Mouse (Mus musculus): ENCODE measurements around the gene C330021F23Rik.

The C330021F23Rik gene

DNA sequence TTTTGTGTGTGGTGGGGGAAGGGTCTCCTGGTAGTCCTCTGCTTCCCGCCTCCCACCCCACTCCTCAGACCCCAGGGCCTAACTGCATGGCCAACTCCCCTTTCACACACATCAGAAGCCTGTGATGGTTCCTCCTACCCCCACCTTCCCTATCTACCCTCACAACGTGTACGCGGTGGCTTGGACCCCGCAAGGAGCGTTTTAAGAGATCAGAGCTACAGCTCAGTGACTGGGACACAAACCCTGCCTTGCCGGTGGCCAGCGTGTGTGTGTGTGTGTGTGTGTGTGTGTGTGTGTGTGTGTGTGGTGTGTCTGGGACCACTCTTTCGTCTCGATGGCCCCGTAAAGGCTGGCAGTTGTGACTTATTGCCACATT, 20.5 kb downstream of the C330021F23Rik start:
- DNase-seq = peak; percentile 36 to 52

DNA sequence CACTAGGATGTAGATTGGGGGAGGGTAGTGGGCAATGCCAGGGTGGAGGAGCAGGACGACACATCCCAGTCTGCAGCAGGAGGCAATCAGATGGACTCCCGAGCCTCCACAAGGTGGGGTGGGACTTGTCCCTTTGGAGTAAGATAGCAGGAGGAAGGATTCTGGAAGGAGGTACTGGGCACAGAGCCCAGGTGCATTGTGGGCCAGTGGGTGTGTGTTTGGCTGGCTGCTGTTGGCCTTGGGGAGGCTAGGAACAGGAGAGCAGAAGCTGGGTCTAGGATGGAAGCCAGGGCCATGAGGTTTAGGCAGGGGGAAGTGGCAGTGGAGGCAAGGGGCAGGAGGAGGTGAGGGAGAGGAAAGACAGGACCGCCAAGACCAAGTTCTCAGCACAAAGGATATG, 25.7 kb downstream of the C330021F23Rik start:
- DNase-seq = peak; percentile 65 to 69

DNA sequence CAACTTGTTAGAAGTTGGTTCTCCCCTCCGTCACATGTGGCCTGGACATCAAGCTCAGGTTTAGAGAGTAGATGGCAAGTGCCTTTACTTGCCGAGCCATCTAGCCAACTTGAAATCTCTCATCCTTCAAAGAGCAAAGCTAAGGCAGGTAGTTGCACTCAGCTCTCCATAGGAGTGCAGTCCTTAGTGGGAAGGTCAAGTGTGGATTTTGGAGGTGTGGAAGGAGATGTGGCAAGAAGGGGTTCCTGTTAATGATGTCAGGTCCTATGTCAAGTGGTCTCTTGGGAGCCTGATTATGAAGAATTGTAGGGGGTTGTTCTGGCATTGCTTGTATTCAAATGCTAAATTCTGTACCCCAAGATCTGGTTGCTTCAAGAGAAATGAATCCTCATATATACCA, 26.7 kb downstream of the C330021F23Rik start:
- no peak for DNase-seq

DNA sequence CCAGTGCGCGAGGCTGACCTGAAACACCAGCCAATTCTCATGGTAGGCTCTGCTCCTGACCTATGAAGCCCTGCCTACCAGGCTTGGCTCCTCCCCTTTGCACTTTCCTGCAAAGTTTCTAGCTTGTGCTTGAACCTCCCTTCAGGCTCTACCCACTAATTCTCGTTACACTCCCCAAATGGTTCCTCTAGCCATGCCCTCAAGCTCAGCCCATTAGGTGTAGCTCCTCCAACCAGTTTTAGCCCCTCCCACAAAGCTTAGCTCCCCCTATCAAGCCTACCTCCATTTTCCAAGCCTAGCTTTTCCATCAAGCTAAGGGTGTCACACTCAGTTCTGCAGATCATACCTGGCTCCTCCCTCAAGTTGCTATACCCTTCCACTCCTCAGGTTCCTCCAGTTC, 30.3 kb downstream of the C330021F23Rik start:
- DNase-seq = no peak

DNA sequence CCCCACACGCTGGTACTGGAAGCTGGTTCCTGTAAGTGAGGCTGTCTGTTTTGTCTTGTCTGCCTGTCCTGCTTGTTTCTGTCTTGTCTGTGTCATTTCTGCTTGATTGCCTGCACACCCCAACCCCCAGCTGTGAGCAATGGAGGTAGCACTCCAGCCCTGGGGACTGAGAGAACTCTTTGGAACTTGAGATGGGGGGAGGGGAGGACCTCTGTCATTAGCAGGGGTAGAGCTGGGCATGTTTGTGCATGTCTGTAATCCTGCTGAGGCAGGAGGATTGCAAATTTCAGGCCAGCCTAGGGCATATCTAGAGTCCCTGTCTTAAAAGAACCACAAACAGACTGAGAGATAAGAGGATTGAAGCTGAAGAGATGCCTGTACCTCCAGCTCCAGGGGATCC, 31.4 kb downstream of the C330021F23Rik start:
- no peak for DNase-seq

DNA sequence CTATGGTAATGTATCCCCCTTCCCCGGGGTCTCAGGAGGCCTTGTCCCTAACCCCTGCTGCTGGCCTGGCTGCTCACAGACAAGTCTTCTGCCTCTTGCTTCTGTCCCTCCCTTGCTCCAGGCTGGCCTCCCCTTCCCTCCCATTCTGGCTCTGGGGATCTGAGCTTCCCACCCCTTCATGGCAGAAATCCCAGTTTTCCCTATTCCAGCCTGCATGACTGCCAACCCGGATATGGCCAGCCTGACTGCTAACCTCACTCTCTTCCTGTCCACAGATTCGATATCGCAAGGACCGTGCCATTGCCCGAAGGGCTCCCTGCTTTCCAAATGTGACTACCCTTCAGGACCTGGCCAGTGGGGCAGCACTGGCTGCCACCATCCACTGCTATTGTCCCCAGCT, 32.6 kb downstream of the C330021F23Rik start:
- DNase-seq = no peak

DNA sequence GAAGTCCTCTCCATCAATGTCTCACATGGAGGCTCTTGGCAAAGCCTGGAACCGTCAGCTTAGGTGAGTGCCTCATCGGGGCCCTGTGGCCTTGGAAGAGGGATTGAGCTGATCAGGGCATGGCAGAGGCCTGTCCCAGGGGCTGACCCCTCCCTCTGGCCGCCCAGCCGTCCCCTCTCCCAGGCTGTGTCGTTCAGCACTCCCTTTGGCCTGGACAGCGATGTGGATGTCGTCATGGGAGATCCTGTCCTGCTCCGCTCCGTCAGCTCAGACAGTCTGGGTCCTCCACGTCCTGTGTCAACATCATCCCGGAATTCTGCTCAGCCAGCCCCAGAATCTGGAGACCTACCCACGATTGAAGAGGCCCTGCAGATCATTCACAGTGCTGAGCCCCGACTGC, 35.6 kb downstream of the C330021F23Rik start:
- no peak for DNase-seq

DNA sequence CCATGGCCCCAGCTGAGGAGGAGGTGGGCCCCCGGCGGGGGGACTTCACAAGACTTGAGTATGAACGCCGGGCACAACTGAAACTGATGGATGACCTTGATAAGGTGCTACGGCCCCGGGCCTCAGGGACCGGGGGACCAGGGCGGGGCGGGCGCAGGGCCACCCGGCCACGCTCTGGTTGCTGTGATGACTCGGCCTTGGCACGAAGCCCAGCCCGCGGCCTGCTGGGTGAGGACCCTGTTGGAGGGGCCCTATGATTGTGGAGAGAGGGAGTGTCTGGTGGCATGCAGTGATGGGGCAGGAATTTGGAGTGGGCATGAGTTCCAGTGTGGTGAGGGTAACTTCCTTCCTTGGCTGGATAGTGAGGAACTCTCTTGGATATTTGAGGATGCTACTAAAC, 38.8 kb downstream of the C330021F23Rik start:
- DNase-seq = no peak

DNA sequence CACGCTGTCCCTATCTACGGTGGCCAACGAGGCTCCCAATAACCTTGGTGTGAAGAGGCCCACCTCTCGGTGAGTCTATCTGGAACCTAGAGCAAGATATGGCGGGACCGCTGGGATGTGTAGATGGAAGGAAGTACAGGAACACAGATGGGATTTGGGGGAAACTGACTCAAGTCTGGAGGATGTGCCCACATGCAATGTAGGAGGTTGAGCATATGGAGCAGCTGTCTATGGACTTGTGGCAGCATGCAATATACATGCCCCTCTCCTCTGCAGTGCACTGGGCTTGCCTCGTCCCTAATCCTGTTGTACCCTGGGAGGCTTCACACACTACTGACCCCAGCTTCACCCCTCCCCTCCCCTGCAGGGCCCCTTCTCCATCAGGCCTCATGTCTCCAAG, 40.0 kb downstream of the C330021F23Rik start:
- DNase-seq = no peak

DNA sequence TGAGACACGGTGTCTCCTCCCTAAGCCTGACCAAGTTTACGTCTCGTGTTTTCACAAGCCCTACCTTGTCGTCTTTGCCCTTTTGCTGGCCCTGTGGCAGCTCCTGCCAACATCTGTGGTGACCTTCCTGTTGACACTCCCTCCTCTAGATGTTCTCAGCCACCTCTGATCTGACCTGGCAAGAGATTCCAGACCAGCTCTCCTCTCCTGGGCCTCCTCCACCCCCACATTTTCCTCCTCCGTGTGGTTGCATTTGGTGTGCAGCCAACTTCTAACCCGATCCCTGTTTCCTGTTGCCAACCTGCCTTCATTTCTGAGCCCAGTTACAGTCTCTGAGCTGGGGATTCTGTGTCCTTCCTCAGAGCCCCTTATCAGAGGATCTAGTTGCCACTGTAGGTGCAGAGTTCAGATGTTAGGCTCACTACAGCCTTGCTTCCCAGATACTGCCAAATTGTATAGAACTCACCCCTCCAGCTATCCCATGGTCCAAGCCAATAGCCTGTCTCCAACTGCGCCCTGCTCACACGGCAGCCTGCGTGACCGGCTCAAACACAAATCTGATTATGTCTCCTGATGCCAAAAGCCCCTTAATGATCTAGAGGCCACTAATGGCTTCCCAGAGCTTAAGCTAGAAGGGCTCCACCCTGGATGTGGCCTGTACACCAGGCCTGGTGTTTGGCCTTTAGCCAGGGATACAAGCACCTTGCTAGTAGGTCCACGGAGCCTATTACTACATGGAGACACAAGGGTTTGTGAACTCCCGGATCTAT, 41.4 kb downstream of the C330021F23Rik start:
- DNase-seq = no peak

DNA sequence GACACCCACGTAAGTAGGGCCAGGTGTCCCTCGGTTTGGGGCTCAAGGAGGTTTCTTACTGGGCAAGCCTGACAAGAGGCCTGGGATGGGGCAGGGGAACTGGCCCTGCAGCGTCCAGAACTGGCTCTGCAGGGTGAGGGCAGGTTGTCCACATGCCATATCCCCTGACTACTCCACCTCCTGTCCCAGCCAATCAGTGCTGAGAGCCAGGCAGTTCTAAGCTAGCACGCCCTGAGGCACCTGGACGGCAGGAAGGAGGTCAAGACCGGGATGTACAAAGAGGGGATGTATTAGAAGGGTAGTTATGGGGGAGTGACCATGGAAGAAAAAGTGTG, 42.0 kb downstream of the C330021F23Rik start:
- DNase-seq = no peak

DNA sequence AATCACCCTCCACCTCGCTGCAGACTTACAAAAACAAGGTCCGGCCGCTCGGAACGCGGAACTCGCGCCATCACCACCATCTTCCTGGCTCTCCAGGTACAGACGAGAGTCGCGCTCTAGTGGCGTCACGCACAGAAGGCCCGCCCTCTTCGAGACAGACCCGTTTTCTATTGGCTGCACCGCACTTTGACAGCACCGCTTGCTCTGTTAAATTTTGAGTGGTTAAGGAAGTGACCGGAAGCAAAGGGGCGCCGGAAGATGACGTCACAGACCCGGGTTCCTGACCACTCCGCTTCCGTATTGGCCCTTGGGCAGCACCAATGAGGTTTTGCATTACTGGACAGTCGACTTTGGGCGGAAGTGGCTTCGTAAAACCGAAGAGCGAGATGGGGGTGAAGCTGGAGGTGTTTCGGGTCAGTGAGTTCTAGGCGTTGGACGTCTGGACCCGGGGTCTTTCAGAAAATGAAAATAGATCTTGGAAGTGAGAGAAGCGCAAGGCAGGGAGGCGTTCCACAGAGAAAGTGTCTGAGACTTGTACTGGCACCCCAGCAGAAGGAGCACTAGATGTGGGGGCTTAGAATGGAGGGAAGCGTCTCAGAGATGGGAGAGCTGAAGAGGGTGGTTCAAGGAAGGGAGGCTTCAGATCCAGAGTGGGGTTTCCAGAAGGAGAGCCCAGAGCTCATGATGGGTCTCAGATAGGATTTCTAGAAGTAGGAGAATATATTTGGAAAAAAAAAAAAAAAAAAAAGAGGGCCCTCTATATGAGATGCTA, 53.6 kb downstream of the C330021F23Rik start, which contains the start of the genes Xab2 and Pet100:
Gene Xab2 (minus strand): TSS at position 118 of the 772 bp plus-strand sequence.
Gene Pet100 (plus strand): TSS at position 350 of the 772 bp plus-strand sequence.
- peak; percentile 99 for DNase-seq

DNA sequence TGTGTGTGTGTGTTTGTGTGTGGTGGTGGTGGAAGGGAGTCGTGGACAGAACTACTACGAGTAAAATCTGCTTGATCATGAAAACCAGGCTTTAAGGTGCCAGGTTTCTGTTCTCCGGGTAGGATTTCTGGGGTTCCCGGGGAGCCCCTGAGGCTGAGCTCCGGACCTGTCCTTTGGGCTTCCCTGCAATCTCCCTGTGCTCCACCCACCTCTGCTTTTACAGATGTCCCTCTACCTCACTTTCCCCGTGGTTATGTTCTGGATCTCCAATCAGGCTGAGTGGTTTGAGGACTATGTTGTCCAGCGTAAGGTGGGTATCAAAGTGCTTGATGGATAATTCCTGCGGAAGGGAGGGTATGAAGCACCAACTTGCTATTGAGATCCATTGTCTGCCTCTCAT, 54.3 kb downstream of the C330021F23Rik start:
- no peak for DNase-seq

DNA sequence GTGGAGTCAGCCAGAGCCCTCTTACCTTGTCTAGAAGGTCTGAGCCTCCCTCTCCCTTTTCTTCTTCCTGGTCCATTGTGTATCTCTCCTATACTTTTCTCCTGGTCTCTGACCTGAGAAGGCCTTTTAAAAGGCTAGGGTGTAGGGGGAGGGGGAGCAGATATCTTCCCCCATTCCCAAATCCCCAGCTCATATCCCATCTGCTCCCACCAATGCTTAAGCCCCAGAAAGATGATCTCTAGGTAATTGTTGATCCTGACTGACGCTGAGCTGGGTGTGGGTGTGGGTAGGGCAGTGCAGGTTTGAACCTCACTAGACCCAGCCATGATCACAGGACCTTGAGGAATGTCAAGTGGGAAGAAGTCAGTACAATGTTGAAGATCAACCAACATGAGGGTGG, 57.7 kb downstream of the C330021F23Rik start, which contains the start of gene Pcp2:
Gene Pcp2 (minus strand): TSS at position 101 of the 400 bp plus-strand sequence.
- no peak for DNase-seq

DNA sequence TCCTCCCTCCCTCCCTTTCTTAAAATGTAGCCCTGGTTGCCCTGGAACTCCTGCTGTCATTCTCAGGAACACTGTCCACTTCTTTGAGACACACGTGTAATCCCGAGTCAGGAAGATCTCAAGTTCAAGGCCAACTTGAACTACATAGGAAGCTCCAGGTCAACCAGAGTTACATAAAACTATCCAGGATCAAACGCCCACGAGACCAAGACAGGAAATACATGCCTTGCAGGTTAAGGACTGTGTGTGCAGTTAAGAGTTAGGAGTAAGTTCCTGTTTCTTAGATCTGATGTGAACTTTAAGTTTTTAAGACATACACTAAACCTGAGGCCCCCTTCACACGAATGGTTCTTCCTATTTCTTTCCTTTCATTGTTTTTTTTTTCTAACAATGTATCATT, 59.2 kb downstream of the C330021F23Rik start:
- no peak for DNase-seq

DNA sequence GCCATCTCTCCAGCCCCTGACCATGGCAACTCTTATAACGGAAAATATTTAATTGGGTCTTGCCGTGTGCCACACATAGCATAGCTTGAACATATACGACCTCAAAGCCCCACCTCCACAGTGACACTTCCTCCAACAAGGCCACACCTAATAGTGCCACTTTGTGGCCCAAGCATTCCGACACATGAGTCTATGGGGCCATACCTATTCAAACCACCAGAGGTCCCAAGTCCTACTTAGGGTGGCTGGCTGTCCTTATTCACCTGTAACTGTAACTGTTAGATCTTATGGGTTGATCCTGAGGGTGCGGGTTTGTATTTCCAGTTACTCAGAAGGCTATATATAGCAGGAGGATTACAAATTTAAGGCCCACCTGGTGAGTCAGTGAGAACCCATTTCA, 60.2 kb downstream of the C330021F23Rik start:
- DNase-seq = peak; percentile 57 to 71

DNA sequence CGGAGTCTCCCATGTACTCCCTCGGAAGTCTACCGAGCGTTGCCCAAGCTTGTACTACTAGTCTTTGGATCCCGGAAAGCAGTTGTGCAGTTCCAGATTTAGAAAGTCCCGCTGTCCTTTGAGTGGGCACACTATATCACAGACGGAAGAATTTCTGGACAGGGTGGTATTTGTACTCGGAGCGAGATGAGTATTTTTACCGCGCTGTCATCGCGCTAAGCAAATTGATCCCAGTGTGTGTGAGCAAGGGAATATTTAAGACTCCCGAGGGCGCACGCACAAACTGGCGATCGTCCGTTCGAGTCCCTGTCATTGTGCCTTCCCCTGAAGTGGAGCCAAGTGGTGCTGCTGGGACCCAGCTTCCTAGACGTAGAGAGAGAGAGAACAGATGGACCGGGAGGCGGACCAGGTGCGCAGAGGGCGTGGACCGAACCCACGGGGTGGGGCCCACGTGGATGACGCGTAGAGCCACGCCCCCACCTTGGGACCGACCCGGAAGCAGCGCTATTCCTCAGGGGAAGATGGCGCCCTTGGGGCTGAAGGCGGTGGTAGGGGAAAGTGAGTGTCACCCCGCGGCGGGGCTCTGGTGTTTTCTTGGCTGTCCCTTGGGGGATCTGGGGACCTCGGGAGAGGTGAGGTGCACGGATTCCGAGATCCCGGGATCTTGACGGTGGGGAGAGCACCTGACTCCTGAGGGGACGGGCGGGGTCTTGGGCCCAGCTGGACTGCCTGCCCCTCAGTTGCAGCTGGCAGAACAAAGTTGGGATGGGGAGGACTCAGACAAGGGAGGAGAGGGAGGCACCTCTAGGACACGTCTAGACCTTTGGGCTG, 63.1 kb downstream of the C330021F23Rik start, which contains the start of gene Stxbp2:
Gene Stxbp2 (plus strand): TSS at position 309 of the 831 bp plus-strand sequence.
- peak; percentile 80 to 82 for DNase-seq

DNA sequence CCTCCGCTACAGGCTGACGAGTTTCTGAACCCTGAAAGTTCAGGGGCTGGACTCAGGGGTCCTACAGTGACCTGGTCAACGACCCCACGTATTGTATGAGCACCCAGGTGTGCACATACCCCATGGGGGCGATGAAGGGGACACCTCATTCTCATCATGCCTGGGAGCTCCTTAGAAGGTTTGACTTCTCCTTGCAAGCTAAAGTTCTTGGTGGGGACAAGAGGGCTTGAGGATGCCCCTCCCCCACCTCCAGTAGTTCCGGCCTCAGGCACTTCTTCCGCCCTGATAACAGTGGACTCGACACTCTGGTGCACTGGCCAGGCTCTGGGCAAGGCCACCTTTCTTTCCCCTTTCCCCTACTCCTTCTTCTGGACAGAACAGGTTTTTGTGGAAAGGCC, 63.7 kb downstream of the C330021F23Rik start:
- DNase-seq = no peak

Data from cerebellum, postnatal 14 days (tissue).